Mouse (Mus musculus) megakaryocyte, embryonic 14.5 days (primary cell): Measurements from ENCODE around the gene 2810408A11Rik. TPM values are rescaled to one million over a fixed set of nuclear protein-coding genes. Genes with fewer than 3 reads are reported as not detected.

Experiments used
- H3K27me3 ChIP-seq: replicated peaks from 2 replicates; pipeline ENCODE3; 2012; ENCODE audit warnings: inconsistent platforms
- H3K36me3 ChIP-seq: replicated peaks from 2 replicates; pipeline ENCODE3; 2012; ENCODE audit warnings: low read length, inconsistent platforms, mixed read lengths
- H3K4me1 ChIP-seq: 2 replicates; pipeline ENCODE4 v1.6.1; 2012; ENCODE audit warnings: inconsistent platforms
- H3K4me3 ChIP-seq: replicated peaks from 2 replicates; pipeline ENCODE3; 2012; ENCODE audit warnings: moderate library complexity, mild to moderate bottlenecking, inconsistent platforms
- H3K9me3 ChIP-seq: 2 replicates; pipeline ENCODE4 v1.6.1; 2012; ENCODE audit warnings: inconsistent platforms
- FLI1 ChIP-seq: IDR thresholded peaks from 2 replicates; pipeline ENCODE4 v1.6.1; 2012; ENCODE audit warnings: low read length, inconsistent platforms, mixed read lengths
- GATA1 ChIP-seq: IDR thresholded peaks from 3 replicates; pipeline ENCODE4 v1.6.1; 2012; ENCODE audit warnings: mixed read lengths, low read length, inconsistent platforms, borderline replicate concordance
- polyA plus RNA-seq: library from polyadenylated mRNA; stranded (reverse); fragments of >175 nt; gene quantifications from 2 replicates; pipeline ENCODE4 v1.2.3, GENCODE M21; 2012; ENCODE audit warnings: low replicate concordance; ENCODE audit not compliant: insufficient read depth

Gene 2810408A11Rik
- polyA plus RNA-seq, 1 experiment: 0.25 TPM

DNA sequence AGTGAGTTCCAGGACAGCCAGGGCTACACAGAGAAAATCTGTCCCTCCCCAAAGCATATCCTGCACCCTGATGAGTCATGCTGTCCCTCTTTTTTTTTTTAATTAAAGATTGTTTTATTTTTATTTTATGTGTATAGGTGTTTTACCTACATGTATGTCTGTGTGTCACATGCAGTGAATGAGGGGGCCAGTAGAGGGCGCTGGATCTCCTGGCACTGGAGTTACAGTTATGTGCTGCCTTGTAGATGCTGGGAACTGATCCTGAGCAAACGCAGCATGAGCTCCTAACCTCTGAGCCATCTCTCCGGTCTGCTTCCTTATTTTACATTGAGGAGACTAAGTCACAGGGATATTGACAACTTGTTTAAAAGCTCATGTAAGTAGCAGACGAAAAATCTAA is 17.7 kb downstream of the 2810408A11Rik start:
- Histone ChIP-seq H3K4me1 (peaks cover 62% of the 10 kb centered on the region), H3K27me3 (no peaks in the 10 kb centered on the region), H3K9me3 (no peaks in the 10 kb centered on the region), H3K36me3 (peaks cover 56% of the 10 kb centered on the region), H3K4me3 (no peak overlapping the region)
- TF ChIP-seq GATA1 (no peak), FLI1 (no peak)

DNA sequence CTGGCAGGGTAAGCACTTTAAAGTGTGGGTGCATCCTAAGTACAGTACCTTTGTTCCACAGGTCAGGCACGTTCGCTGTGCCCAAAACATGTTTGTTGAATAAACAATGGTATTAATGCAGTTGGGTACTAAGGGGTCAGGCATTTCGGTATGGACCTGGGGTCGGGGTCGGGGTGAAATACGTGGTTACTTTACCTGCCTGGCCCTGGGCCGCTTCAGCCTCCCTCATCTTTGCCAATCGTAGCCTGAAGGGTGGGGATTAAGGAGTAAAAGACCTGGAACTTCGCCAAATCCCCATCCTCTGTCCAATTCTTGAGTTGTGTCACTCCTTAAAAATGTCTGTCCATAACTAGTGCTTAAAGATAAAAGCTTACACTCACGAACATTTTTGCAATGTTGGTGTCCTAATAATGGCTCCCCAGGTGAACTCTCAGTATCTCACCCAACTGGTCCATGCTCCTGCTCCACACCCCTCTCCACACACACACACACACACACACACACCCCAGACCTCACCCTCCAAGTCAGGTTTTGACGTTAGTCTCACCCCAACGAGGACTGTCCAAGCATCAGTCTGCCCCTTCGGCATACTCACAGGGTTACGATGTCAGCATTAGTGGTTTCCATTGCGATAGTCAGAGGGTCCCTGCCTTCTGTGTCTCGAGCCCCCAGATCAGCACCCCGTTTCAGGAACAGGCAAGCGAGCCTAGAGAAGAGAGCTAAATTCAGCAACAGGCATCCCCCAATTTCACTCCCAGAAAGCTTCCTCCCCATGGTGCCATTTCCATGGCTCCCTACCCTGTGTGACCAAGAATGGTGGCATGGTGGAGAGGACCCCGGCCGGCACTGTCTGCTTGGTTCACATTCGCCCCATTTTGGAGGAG is 18.8 kb downstream of the 2810408A11Rik start:
- Histone ChIP-seq H3K4me3 (peak overlapping the region; percentile 95), H3K9me3 (no peaks in the 10 kb centered on the region), H3K36me3 (peaks cover 46% of the 10 kb centered on the region), H3K4me1 (peaks cover 68% of the 10 kb centered on the region), H3K27me3 (no peaks in the 10 kb centered on the region)
- no peak for TF ChIP-seq GATA1
- TF ChIP-seq FLI1: no peak

GRCm38 (mm10) chr11:69880853-69881603 is 19.8 kb downstream of the 2810408A11Rik start, which contains the start of gene Kctd11:
Gene Kctd11, minus strand, starts transcription at chr11:69881406.
- Histone ChIP-seq H3K4me3 (peak within 1 kb of the TSS; percentile 95), H3K27me3 (no peaks in the 10 kb centered on the region), H3K4me1 (peaks cover 75% of the 10 kb centered on the region), H3K36me3 (peaks cover 36% of the 10 kb centered on the region), H3K9me3 (no peaks in the 10 kb centered on the region)
- no peak for TF ChIP-seq FLI1
- TF ChIP-seq GATA1: no peak

DNA sequence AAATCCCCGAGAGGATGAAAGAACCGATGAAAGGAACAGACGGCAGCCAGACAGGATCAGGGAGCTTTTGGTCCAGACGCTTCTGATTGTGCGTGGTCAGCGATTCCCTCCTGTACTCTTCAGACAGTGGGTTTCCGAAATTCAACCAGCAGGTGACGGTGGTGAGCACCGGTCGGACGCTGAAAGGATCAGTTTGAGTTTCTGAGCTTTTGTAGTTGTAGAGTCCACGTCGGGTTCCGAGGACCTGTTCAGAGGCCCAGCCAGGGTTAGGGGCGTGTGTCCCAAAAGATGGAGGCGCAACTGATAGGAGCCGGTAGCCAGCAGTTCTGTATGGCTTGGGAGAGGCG is 20.3 kb downstream of the 2810408A11Rik start:
- peaks cover 80% of the 10 kb centered on the region for H3K4me1 ChIP-seq
- H3K9me3 ChIP-seq: no peaks in the 10 kb centered on the region
- peaks cover 30% of the 10 kb centered on the region for H3K36me3 ChIP-seq
- H3K4me3 ChIP-seq: peak overlapping the region; percentile 95
- H3K27me3 ChIP-seq: no peaks in the 10 kb centered on the region
- TF ChIP-seq GATA1 (no peak), FLI1 (no peak)

- H3K4me3 ChIP-seq: peak overlapping the region; percentile 95
These were observed 21.1 kb downstream of the 2810408A11Rik start for GRCm38 (mm10) chr11:69879711-69880110.

GRCm38 (mm10) chr11:69878952-69879351 is 21.8 kb downstream of the 2810408A11Rik start:
- TF ChIP-seq FLI1 (no peak), GATA1 (no peak)
- peaks cover 15% of the 10 kb centered on the region for H3K36me3 ChIP-seq
- H3K9me3 ChIP-seq: no peaks in the 10 kb centered on the region
- H3K27me3 ChIP-seq: peaks cover 6% of the 10 kb centered on the region
- peak overlapping the region; percentile 95 for H3K4me3 ChIP-seq
- peaks cover 78% of the 10 kb centered on the region for H3K4me1 ChIP-seq

More at GRCm38 (mm10) chr11:69879711-69880110, 21.1 kb downstream of the 2810408A11Rik start:
- Histone ChIP-seq H3K9me3 (no peaks in the 10 kb centered on the region), H3K4me1 (peaks cover 84% of the 10 kb centered on the region), H3K36me3 (peaks cover 22% of the 10 kb centered on the region), H3K27me3 (peaks cover under 1% of the 10 kb centered on the region)
- TF ChIP-seq GATA1 (no peak), FLI1 (no peak)

DNA sequence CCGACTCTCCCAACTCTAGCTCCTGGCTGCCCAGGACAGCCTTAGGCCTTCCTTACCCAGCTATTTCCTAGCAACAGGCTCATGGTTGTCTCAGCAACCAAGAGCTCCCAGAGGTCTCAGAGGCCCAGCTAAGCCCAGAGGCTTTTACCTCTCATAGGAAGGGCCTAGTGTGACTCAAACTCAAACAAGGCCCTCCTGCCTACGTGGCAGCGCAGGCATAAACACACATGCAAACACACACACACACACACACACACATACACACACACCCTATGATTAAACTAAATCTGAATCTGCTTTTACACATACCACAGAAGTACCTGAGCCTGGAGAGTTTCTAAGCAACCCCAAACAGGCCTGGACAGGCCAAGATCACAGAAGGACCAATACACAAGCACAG is 22.4 kb downstream of the 2810408A11Rik start:
- H3K27me3 ChIP-seq: peaks cover 6% of the 10 kb centered on the region
- no peak for TF ChIP-seq FLI1
- TF ChIP-seq GATA1: no peak
- H3K4me1 ChIP-seq: peaks cover 73% of the 10 kb centered on the region
- peak overlapping the region; percentile 40 for H3K4me3 ChIP-seq
- no peaks in the 10 kb centered on the region for H3K9me3 ChIP-seq
- H3K36me3 ChIP-seq: peaks cover 9% of the 10 kb centered on the region

DNA sequence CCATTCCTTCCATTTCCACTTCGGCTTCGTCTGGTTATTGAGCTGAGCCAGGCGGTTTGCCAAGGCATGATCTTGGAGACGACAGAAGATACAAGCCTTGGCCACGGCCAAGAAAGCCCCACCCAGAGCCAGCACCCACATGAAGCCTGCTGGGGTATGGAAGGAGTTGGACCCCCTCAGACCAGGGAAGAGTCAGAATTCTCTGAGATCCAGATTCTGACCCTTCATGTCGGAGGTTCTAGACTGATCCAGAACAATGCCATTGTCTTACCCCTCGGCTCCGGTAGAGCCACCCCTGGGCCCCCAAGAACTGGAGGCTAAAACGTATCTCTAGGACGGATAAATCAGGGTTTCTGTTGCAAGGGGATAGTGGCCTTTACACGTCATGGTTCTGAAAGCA is 22.9 kb downstream of the 2810408A11Rik start, which contains the start of gene Tmem95:
Gene Tmem95, minus strand, starts transcription at position 141 of the 400 bp plus-strand sequence.
- Histone ChIP-seq H3K36me3 (peaks cover 5% of the 10 kb centered on the region), H3K4me3 (peak within 1 kb of the TSS; percentile 67), H3K27me3 (peaks cover 6% of the 10 kb centered on the region), H3K4me1 (peaks cover 73% of the 10 kb centered on the region), H3K9me3 (no peaks in the 10 kb centered on the region)
- TF ChIP-seq FLI1 (no peak), GATA1 (no peak)

GRCm38 (mm10) chr11:69876867-69877266 is 23.9 kb downstream of the 2810408A11Rik start:
- Histone ChIP-seq H3K4me1 (peaks cover 67% of the 10 kb centered on the region), H3K4me3 (peak overlapping the region; percentile 67), H3K36me3 (peaks cover 2% of the 10 kb centered on the region), H3K9me3 (no peaks in the 10 kb centered on the region), H3K27me3 (peaks cover 6% of the 10 kb centered on the region)
- TF ChIP-seq FLI1 (no peak), GATA1 (no peak)
